Mouse (Mus musculus) left cerebral cortex, adult 8-10 months (tissue): Measurements from ENCODE around the gene Il18r1. TPM values are rescaled to one million over a fixed set of nuclear protein-coding genes. Genes with fewer than 3 reads are reported as not detected.

Source experiments
- DNase-seq, 2 experiments: peaks; one replicate each; pipeline ENCODE4 v3.0.0; 2022; ENCODE audit warnings: low spot score in 2 of 2
- total RNA-seq, 4 experiments: library from RNA; stranded (reverse); gene quantifications; 2 replicates each; pipeline ENCODE4 v1.2.4; 2022

Il18r1 gene
- total RNA-seq, 4 experiments from 2014 or later = not detected

GRCm38 (mm10) chr1:40494594-40494993, 29.2 kb downstream of the Il18r1 start:
- DNase-seq = no peak

- no peak for DNase-seq
These were observed 34.4 kb downstream of the Il18r1 start for GRCm38 (mm10) chr1:40499708-40500107.

DNA sequence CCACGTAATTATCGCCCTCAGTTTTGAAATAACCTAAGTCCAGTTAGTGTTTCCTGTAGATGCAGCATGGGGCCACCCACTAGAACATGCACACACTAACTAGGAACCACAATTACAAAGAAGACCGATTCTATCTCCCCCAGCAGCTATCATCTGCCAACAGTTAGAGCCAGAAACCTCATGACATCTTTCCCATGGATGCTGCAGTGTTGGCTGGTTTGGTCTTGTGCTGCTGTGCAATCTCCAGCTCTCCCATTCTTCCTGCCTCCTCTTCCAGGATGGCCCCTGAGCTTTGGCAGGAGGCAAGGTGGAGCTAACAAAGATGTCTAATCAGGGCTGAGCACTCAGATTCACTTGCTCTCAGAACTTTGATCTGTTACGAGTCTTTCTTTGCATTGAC, 35.8 kb downstream of the Il18r1 start:
- DNase-seq = no peak

- no peak for DNase-seq
These were observed 36.4 kb downstream of the Il18r1 start for GRCm38 (mm10) chr1:40501546-40502398.

DNA sequence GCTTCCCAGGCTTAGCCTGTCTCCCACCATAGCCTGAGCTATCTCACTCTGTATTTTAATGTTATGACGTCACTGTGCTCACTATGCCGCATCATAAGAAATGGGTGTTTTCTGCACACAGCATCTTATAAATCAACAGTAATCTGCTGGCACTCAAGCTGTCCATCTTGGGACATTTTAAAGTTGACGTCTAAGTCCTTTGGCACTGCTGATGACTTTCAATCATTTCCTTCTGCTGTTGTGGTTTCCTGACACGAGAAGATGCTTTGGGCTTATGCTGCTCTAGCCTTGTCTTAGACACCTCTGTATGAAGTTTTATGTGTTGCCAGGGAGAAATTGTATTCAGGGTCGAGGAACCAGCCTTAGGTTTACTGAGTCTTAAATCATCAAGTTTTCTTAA, 39.2 kb downstream of the Il18r1 start:
- no peak for DNase-seq

DNA sequence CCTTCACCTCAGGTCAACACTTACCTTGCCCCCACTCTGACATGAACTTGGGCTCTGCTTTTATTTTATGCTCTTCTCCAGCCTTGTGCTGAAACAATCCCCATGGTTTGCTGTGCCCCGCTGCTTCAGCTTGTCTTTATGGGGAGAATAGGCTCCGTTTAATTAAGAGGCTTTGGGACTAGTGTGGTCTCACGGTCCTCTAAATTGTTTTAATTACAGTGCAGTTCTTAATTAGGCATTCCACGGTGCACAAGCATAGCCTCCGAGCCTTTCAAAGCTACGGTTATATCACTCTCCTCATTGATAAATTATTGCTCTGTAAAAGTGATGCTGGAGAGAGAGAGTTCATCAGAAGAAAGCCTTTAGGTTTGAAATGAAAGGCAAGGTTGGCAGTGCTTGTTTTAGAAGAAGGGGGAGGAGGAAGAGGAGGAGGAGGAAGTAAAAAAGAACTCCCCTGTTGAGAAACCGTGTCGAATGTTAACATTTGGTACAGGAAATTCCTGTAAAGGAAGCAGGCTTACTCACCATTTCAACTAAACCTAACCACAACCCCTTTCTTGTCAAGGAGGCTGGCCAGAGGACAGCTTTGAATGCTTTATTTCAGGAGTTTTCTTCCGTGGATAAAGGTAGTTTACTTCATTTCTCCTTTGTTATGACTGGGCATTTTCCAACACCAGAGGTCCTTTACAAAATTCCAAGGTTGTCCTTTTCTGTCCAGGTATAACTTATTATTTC, 49.7 kb downstream of the Il18r1 start, which contains the start of gene Il18rap:
Gene Il18rap, plus strand, starts transcription at position 512 of the 735 bp plus-strand sequence.
- no peak for DNase-seq

DNA sequence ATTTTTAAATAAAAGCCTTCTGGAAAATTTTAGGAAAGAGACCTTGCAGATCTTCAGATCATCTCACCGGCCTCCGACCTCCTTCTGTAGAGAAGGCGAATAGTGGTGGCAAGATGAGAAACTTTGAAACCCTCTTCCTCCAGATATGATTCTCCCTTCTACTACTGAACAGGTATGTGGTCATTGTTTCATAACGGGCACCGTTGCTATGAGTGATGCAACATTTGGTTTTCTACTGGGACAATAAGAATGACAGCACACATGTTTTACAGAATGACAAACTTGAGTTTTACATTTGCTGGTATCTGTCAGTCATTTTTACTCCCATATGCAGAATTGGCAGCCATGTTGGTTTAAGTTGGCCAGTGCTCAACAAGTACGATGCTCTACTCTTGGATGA, 51.0 kb downstream of the Il18r1 start:
- no peak for DNase-seq

- DNase-seq = no peak
These were observed 57.6 kb downstream of the Il18r1 start for GRCm38 (mm10) chr1:40522918-40523317.

GRCm38 (mm10) chr1:40523971-40524722, 58.8 kb downstream of the Il18r1 start:
- DNase-seq = no peak

DNA sequence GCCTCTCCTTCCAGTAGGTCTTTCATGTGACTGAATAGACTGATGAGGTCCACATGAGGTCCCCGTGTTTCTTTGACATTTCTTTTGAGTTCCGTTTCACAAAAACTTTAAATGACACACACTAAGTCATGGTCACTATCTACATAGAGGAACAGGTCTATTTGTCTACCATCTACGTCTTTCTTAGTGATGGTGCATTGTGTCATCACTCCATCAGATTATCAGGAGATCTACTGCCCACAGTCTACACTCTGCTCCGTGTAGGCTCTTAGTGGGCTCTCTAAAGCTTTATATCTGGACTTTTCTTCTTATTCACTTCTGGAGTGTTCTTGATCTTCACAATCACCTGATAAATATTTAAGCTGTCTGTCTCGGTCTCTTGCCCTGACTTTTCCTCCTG, 63.9 kb downstream of the Il18r1 start:
- DNase-seq = no peak

DNA sequence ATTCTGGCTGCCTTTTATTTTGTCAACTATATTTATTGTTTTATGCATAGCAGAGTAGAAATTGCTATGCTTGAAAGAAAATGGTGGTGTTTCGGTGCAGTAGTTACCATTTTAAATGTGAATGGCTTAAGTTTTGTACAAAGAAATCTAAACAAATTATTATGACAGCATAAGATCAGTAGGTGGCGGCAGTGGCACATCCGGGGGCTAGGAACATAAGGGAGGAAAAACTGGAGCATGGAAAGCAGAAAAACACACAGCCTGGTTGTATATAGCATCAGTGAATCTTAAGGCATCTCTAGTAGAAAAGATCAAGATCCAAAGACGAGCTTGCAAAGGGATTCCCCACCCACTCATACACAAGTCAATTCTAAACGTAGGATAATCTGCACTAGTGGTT, 72.2 kb downstream of the Il18r1 start:
- DNase-seq = no peak

DNA sequence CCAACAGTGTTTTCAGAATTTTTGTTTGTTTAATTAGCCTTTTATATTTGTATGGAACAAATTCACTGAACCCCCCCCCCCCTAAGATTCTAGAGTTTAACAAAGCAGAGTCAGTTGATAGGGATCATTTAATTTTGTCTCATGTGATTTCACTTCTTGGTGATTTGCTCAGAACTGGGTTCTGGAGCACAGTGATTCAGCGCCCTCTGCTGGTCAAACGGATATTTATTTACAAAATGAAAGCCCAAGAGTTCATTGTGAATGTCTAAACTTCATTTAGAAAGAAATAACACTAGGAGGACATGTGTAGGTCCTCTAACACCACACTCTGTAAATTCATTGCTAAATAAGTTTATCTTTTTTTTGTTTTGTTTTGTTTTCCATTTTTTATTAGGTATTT, 79.3 kb downstream of the Il18r1 start:
- peak in 1 of 2 experiments; percentile 13 for DNase-seq

DNA sequence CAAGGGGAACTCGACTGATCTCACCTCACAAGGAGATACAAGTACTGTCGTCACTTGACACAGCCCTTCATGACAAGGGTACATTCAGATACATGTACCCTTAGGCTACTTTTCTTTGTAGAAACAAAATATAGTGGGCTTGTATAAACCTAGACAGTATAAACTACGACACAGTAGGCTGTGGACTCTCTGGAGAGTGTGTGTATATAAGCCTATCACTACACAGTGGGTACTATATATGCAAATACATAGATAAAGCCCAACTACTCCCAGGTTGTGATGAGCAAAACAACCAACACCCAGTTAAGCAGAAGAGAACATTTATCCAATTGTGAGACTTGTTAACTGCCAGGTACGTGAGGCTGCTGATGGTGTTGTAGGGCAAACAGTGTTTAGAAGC, 81.3 kb downstream of the Il18r1 start:
- DNase-seq = no peak

- no peak for DNase-seq
These were observed 81.8 kb downstream of the Il18r1 start for GRCm38 (mm10) chr1:40547064-40547572.

GRCm38 (mm10) chr1:40547762-40548161, 82.4 kb downstream of the Il18r1 start:
- no peak for DNase-seq

Other genes starting within 250 kb of the Il18r1 start
- 1 to 10 TPM; 1.9 to 3.6 (median 2.6) TPM for gene Il1r1, start 240.5 kb upstream of the Il18r1 start, total RNA-seq
- gene Il1rl2, start 140.9 kb upstream of the Il18r1 start, total RNA-seq = 1 to 10 TPM in 2 of 4 experiments, under 1 TPM in 2; 0.33 to 1.8 (median 1.2) TPM
- gene Il1rl1, start 36.0 kb upstream of the Il18r1 start, total RNA-seq = under 1 TPM; 0.22 to 0.78 (median 0.38) TPM
- under 1 TPM in 2 of 4 experiments, not detected in 2; 0.09 to 0.14 TPM for gene Il18rap, start 49.8 kb downstream of the Il18r1 start, total RNA-seq
- gene Slc9a4, start 114.5 kb downstream of the Il18r1 start, total RNA-seq = 1 to 10 TPM in 2 of 4 experiments, under 1 TPM in 2; 0.37 to 2.9 (median 0.75) TPM
- gene Slc9a2, start 215.0 kb downstream of the Il18r1 start, total RNA-seq = 1 to 10 TPM; 3.6 to 4.7 (median 3.9) TPM